Mouse (Mus musculus) subcutaneous adipose tissue, adult 2 months (tissue): ENCODE measurements around the gene Vps26c. TPM values are rescaled to one million over a fixed set of nuclear protein-coding genes. Genes with fewer than 3 reads are reported as not detected.

Source experiments
- polyA plus RNA-seq: library from polyadenylated mRNA; depleted of rRNA; stranded (reverse); fragments of >200 nt; gene quantifications from 2 replicates; pipeline ENCODE4 v1.2.3, GENCODE M21; 2012; ENCODE audit warnings: low replicate concordance; rRNA removed

The Vps26c gene
- 53.5 and 55.8 TPM in 2 replicates for polyA plus RNA-seq

DNA sequence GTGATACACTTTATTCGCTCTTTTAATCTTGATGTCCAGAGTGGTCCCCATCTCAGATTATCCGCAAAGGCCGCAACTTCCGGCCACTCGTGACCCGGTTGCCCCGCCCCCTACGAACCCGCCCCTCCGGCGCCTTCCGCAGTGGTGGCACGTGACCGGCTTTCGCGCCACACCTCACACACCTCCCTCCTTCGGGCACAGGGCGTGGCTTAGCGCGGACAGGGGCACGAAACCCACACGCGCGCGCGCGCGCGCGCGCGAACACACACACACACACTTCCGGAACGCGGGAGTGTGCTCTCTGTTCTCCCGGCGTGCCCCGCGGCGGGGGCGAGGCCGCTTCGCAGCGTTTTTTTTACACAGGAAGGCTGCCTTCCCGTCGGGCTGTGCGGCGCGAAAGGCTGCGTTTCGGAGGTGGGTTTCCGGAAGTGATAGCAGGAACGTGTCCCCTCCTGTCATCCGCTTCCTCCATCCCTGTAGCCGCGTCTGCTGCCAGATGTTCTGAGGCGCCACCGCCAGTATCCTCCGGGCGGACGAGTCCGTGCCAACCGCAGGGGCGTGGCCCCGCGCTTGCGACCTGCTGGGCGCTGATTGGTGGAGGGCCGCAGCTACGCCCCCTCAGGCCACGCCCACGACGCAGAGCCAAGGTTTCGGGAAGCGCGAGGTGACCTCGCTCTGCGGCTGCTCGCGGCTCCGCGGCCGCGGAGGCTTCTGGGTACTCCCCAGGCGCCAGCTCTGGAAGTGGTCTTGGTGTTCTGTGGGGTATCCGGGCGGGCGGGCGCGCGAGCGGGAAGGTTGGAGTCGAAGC lies at the start of gene Vps26c:
Gene Vps26c (minus strand): TSS at position 487 of the 808 bp plus-strand sequence.

DNA sequence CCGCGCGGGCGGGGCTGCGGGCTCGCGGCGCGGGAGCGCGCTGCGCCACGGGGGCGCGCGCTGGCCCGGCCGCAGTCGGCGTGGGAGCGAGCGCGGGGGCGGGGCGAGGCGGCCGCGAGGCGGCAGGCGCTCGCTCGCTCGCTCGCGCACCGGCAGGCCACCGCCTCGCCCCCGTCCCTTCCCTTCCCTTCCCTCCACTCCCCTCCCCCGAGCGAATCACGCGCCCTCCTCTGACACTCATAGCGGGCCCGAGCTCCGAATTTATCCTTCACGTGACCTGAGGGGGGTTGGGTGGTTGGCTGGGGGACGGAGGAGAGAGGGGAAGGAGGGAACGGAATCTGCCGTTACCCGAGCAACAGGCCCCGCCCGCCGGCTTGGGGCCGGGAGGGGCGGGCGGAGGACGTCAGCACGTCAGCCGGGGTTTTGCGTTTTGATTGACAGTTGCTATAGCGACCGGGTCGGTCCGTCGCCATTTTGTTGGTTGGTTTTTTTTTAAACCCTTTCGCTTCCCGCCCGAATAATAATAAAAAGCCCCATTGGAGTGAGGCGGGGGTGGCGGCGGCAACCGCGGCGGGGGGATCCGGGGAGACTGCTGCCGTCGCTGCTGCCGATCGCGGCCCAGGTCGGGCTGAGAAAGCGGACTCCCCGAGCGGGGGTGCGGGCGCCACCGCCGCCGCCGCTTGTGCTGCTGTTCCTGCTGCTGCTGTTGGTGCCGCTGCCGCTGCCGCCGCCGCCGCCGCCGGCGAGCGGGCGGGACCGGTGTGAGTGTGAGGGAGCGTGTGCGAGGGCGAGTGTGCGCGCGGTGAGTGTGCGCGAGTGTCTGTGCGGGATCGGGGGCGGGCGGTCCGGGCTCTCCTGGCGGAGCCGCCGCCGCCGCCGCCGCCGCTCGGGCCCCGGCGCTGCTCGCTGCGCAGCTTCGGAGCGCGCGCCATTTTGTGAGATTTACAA lies 42.9 kb upstream of the Vps26c start, which contains the start of gene Dyrk1a:
Gene Dyrk1a (plus strand): TSS at position 782 of the 948 bp plus-strand sequence.

Other genes with a start within 250 kb of the Vps26c start
- 16.0 and 16.1 TPM in 2 replicates for gene Hlcs, start 213.3 kb downstream of the Vps26c start, polyA plus RNA-seq
- 2.8 and 4.4 TPM in 2 replicates for gene Ripply3, start 198.4 kb downstream of the Vps26c start, polyA plus RNA-seq
- gene Ttc3, start 156.2 kb downstream of the Vps26c start, polyA plus RNA-seq = 26.2 and 60.2 TPM in 2 replicates
- 30.5 and 36.1 TPM in 2 replicates for gene Pigp, start 155.0 kb downstream of the Vps26c start, polyA plus RNA-seq
- gene Dyrk1a, start 43.2 kb upstream of the Vps26c start, polyA plus RNA-seq = 30.6 and 45.1 TPM in 2 replicates